Mouse (Mus musculus) stomach, postnatal 0 days (tissue): ENCODE measurements at regions not wholly inside any gene's neighbourhood (a gene's known extent, or its start where the extent isn't known, plus 50 kb on each side); places are given as distances from the start of the nearest gene placed in this dataset.

Source experiments
- ATAC-seq: fragments of 200-750 bp; cut with Nextera tagmentation; 2 replicates; pipeline ENCODE4 v1.8.0; 2017; ENCODE audit not compliant: low FRiP score, low TSS enrichment
- DNase-seq: peaks from one replicate; pipeline ENCODE4 v3.0.0-alpha.2; 2016; ENCODE audit warnings: low spot score
- H3K27ac ChIP-seq: fragments of 300-500 bp; sonication (generic); replicated peaks from 2 replicates; pipeline ENCODE4 v1.5.1; 2014; ENCODE audit warnings: mild to moderate bottlenecking, control low read depth
- H3K27me3 ChIP-seq: fragments of 300-500 bp; sonication (generic); 2 replicates; pipeline ENCODE4 v1.6.1; 2014; ENCODE audit warnings: low read length; ENCODE audit not compliant: control insufficient read depth, insufficient read depth
- H3K36me3 ChIP-seq: fragments of 300-500 bp; sonication (generic); 2 replicates; pipeline ENCODE4 v1.6.1; 2014; ENCODE audit warnings: low read length, mixed read lengths; ENCODE audit not compliant: control insufficient read depth, insufficient read depth
- H3K4me1 ChIP-seq: fragments of 300-500 bp; sonication (generic); replicated peaks from 2 replicates; pipeline ENCODE4 v1.6.1; 2014; ENCODE audit warnings: antibody characterized with exemption; ENCODE audit not compliant: control insufficient read depth, insufficient read depth
- H3K4me2 ChIP-seq: fragments of 300-500 bp; sonication (generic); replicated peaks from 2 replicates; pipeline ENCODE4 v1.6.1; 2014; ENCODE audit warnings: low read depth, mild to moderate bottlenecking, control low read depth, moderate library complexity
- H3K4me3 ChIP-seq: fragments of 300-500 bp; sonication (generic); 2 replicates; pipeline ENCODE4 v1.5.1; 2014; ENCODE audit warnings: low read depth, low read length, control low read depth
- H3K9ac ChIP-seq: fragments of 300-500 bp; sonication (generic); 2 replicates; pipeline ENCODE4 v1.6.1; 2014; ENCODE audit warnings: mild to moderate bottlenecking, low read length, control low read depth, mixed read lengths
- H3K9me3 ChIP-seq: fragments of 300-500 bp; sonication (generic); 2 replicates; pipeline ENCODE4 v1.6.1; 2016; ENCODE audit warnings: low read length; ENCODE audit not compliant: control insufficient read depth
- CTCF ChIP-seq: IDR thresholded peaks from 2 replicates; pipeline ENCODE4 v1.5.1; 2016; ENCODE audit warnings: antibody characterized with exemption, low read depth, mild to moderate bottlenecking, moderate library complexity
- EP300 ChIP-seq: optimal IDR thresholded peaks from 2 replicates; pipeline ENCODE3; 2016; ENCODE audit warnings: antibody characterized with exemption
- WGBS: fragments of 180-500 bp; shearing (Covaris S2); extraction: QIAGEN DNeasy Blood & Tissue Kit; methylation state at CpG from one replicate; pipeline ENCODE4 v1.1.7; 2014; 5-methylcytosine and 5-hydroxymethylcytosine counted together

DNA sequence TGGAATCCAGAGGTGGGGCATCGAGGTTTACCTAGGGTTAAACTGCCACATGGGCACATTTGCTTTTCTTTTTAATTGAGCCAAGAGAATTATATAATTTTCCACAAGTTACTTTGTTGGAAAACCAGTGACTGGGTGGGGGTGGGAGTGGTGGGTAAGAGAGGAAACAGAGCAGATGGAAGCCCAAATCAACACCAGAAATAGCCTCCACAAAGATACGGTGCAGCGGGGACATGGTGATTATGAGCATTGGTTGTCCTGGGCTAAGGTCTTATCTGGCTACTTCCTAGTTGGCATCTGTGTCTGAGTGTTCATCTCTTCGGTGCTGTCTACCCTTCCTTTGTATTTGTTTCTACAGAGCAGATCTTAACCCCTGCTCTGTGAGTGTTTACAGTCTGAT is 250.1 kb upstream of the Rora start:
- Histone ChIP-seq H3K27me3 (no peaks in the 10 kb centered on the region), H3K36me3 (no peaks in the 10 kb centered on the region), H3K4me1 (no peaks in the 10 kb centered on the region), H3K27ac (no peak overlapping the region), H3K9me3 (no peaks in the 10 kb centered on the region), H3K9ac (no peak overlapping the region), H3K4me2 (no peak overlapping the region), H3K4me3 (no peak overlapping the region)
- DNase-seq: no peak
- ATAC-seq: no peak
- TF ChIP-seq CTCF (no peak), EP300 (no peak)
- 82% methylated on average over 4 of the region's 4 CpGs for WGBS

DNA sequence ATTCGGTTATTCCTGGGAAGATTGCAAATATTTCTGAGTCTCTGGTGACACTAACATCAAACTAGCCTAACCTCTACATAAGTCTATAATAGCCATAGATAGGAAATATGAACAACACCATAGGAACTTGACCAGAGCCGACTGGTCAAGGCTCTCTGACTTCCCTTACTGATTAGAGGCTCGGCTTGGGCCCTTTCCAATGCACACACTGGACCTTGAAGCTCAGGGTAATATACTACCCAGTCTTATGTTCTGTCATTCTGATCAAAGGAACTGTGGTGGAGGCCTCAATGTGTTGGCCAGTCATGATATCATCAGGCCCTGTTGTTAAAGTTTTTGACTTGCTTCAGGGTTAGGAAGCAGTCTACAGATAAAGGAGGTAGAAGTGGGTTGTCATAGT is 243.8 kb upstream of the Rora start:
- no peak for ATAC-seq
- Histone ChIP-seq H3K27me3 (no peaks in the 10 kb centered on the region), H3K4me1 (no peaks in the 10 kb centered on the region), H3K9ac (no peak overlapping the region), H3K4me2 (no peak overlapping the region), H3K4me3 (no peak overlapping the region), H3K36me3 (no peaks in the 10 kb centered on the region), H3K27ac (no peak overlapping the region), H3K9me3 (no peaks in the 10 kb centered on the region)
- DNase-seq: no peak
- 90% methylated on average over 3 of the region's 3 CpGs for WGBS
- no peak for TF ChIP-seq CTCF

DNA sequence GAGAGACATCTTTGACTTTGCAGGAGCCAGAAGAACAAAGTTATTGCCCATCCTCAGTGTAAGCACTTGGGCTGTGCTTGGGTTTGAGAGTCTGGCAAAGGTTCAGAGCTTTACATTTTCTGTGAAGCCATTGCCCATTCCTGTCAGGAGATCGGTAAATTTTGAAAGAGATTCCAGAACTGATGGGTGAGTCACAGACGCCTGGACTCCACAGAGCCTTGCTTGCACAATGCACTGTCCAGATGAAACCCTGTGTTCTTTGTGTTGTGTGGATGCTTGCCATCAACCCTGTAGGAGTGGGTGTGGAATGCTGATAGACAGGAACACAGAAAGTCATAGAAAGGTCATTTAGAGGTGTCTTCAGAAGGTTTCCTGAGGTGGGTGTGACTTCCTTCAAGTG is 227.3 kb upstream of the Rora start:
- WGBS: 48% methylated on average over 2 of the region's 2 CpGs
- Histone ChIP-seq H3K27ac (no peak overlapping the region), H3K4me3 (no peak overlapping the region), H3K9me3 (no peaks in the 10 kb centered on the region), H3K36me3 (no peaks in the 10 kb centered on the region), H3K4me1 (no peaks in the 10 kb centered on the region), H3K4me2 (no peak overlapping the region), H3K27me3 (no peaks in the 10 kb centered on the region), H3K9ac (no peak overlapping the region)
- DNase-seq (no peak), ATAC-seq (no peak)
- TF ChIP-seq EP300: no peak
- TF ChIP-seq CTCF: no peak

DNA sequence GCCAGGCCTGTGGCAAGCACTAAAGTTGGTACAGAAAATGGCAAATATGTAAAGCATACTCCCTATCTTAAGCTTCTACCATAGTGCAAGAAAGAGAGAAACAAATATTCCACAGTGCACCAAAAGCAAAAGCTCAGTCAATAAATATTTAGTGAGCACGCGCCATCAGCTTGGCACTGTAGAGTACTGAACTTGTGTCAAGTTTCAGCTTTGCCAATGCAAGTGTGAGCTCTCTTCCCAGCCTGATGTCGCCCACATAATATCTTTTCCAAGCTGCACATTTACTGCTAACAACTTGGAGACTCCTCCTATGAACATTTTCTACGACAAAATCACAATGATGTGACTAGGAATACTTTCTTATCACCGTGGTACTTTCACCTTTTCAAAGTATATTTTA is 190.8 kb upstream of the Rora start:
- Histone ChIP-seq H3K4me3 (no peak overlapping the region), H3K27me3 (no peaks in the 10 kb centered on the region), H3K4me1 (no peaks in the 10 kb centered on the region), H3K27ac (no peak overlapping the region), H3K9me3 (no peaks in the 10 kb centered on the region), H3K36me3 (no peaks in the 10 kb centered on the region), H3K9ac (no peak overlapping the region), H3K4me2 (no peak overlapping the region)
- 88% methylated on average over 5 of the region's 5 CpGs for WGBS
- DNase-seq: no peak
- TF ChIP-seq EP300 (no peak), CTCF (no peak)
- ATAC-seq: no peak

DNA sequence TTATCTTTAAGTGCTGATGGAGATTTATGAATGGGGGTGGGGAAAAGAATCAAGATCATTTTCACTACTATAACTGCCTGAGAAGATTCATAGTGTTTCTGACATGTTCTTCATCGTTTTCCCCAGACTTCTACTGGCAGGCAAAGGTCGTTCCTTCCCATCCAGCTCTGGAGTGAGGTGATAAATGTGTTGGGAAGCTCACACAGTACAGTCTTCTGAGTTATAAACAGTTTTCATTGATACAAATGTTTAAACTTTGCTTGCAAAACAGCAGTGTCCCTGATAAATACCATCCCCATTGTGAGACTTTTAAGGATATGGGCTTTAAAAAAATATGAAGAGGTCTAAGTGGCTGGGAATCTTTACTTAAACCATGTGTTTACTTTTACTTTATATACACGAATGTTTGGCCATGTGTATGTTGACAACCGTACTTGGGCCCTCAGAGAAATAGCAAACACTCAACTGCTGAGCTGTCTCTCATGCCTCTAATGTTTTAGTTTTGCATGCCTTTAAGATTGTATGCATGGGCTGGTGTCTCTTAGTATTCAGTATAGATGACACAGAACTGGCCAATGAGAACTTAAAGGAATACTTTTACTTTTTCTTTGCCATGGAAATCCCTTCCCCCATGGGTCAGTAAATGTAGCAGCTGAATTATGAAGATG is 189.8 kb upstream of the Rora start:
- no peak for DNase-seq
- WGBS: 33% methylated on average over 4 of the region's 4 CpGs

DNA sequence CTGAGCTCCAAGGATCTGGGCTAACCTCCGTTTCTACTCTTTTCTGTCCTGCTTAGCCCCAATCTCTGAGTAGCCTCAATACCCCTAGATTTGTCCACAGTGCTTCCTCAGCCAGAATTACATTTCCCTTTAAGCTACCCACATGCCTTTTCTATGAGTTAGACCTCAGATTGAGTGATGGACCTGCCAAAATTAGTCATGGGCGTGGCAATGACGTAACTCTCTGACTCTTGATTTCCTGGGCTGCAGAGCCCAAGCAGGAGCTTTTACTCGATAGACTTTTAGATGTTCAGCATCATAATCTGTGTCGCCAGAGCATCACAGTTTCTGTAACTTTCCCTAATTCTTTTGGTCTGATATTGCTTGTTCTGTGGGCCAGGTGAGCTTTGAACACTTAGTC is 186.9 kb upstream of the Rora start:
- no peaks in the 10 kb centered on the region for H3K36me3 ChIP-seq
- H3K4me3 ChIP-seq: no peak overlapping the region
- no peaks in the 10 kb centered on the region for H3K4me1 ChIP-seq
- no peaks in the 10 kb centered on the region for H3K9me3 ChIP-seq
- H3K27ac ChIP-seq: no peak overlapping the region
- ATAC-seq (no peak), DNase-seq (no peak)
- 64% methylated on average over 5 of the region's 5 CpGs for WGBS
- H3K9ac ChIP-seq: no peak overlapping the region
- TF ChIP-seq CTCF (no peak), EP300 (no peak)
- no peaks in the 10 kb centered on the region for H3K27me3 ChIP-seq
- H3K4me2 ChIP-seq: no peak overlapping the region

More for the DNA sequence above, 189.8 kb upstream of the Rora start:
- Histone ChIP-seq H3K9ac (no peak overlapping the region), H3K4me1 (no peaks in the 10 kb centered on the region), H3K9me3 (no peaks in the 10 kb centered on the region), H3K27me3 (no peaks in the 10 kb centered on the region), H3K4me3 (no peak overlapping the region), H3K4me2 (no peak overlapping the region), H3K36me3 (no peaks in the 10 kb centered on the region), H3K27ac (no peak overlapping the region)
- no peak for TF ChIP-seq CTCF
- no peak for TF ChIP-seq EP300
- no peak for ATAC-seq
